Mouse (Mus musculus): Measurements from ENCODE around the gene Cldn18.

The Cldn18 gene

GRCm38 (mm10) chr9:99717134-99717533 lies at the start of gene Cldn18:
Gene Cldn18 (minus strand): TSS chr9:99717267.
- in situ Hi-C loops (cut with MseI, MboI): no loop called here

GRCm38 (mm10) chr9:99763530-99763929 lies 46.5 kb upstream of the Cldn18 start:
- in situ Hi-C loops (cut with MseI, MboI): no loop called here

DNA sequence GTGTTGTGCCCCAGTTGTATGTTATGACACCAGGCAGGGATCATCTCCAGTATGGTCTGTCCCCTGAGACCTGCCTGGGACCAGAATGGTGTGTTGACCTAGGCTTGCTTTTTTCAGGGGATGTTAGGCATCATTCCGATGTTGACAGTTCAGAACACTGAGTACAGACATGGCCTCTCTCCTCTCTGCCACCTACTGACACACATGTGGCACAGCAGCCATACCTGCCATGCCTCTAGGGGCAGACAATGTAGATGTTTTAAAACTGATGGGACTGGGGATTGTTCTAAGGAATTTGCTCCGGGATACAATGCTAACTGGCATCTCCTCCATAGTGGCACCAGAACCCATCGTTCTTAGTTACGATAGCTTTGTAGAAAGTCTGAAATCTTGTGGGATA lies 33.2 kb upstream of the Cldn18 start:
- in situ Hi-C loops (cut with MseI, MboI): no loop called here

DNA sequence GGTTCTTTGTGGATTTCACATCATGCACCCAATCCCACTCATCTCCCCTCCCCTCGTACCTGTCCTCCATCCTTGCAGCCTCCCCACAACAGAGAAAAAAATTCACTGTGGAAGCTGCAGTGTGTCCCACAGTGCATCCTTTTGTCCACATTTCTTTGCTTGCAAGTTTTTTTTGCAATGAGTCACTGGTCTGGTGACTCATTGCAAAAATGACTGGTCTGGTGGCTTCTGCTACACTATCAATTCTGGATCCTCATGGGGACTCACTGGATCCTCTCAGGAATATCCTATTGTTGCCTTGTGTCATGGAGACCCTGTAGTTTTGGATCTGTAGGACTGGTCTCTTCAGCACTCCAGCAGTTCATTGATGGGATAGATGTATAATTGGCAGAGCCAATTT lies 31.2 kb upstream of the Cldn18 start:
- in situ Hi-C loops (cut with MseI, MboI): no loop called here

DNA sequence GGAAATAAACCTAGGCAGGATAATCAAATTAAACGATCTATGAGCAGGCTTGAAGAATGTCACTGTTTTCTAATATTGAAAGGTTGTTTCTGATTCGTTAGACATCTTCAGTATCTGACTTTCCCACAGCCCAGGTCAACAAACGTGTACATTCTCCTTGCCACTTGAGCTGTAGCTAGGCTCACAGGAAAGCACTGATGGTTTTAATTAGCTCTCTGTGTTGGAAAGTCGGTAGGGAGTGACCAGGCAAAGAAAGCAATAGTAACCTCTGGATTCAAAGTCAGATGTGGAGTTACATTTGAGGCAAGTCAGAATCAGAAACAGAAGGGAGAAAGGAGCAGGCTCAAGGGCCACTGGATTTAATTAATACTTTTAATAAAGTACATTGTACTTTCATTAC lies 30.7 kb upstream of the Cldn18 start:
- in situ Hi-C loops (cut with MseI, MboI): no loop called here

DNA sequence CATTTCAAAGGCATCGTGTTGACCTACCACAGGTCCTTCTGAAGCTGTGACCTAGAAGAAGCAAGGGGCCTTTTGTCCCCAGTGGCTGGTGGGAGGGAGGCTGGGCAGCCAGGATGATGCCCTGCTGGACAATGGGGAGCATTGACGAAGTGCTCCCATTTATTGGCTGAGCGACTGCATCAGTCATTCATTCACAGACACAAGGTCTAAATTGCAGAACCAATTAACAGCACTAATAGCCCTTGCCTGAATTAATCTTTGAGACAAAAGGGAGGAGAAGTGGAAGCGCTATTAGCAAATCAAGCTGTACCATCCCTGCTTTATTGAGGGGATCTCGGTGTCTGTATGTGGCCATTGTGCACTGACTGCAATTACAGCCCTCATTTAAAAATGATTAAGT lies 27.5 kb upstream of the Cldn18 start:
- in situ Hi-C loops (cut with MseI, MboI): no loop called here

DNA sequence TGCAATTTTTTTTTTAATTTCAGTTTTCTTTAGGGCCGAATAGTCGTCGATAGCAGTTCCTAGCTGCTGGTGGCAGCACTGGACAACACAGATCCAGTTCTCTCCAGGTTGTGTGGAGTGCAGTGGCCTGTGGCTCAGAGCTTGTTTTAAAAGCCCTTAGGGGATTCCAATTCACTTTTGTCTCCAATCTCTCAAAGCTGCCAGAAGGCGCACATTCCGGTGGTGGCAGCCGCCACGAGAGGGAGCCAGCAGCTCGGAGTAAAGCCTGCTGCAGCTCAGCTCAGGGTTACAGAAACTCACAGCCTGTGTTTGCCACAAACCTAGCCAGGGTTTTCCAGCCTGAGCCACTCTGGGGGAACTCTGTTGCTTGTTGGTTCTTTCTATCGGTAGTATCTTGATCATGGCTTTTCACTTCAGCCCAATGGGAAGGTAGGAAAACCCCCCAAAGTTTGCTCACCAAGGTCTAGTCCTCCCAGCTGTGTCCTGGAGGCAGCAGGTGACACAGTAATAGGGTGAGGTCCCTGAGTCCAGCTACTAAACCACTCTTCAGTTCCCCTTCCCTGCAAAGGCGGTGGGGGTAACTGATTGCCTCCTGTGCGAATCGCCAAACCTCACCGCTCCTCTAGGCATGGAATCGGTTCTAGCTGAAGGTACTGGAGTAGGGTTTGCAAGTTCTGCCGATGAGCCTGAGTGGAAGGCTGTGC lies 13.0 kb upstream of the Cldn18 start:
- in situ Hi-C loops (cut with MseI, MboI): no loop called here

GRCm38 (mm10) chr9:99727819-99728218 lies 10.8 kb upstream of the Cldn18 start:
- in situ Hi-C loops (cut with MseI, MboI): no loop called here

- in situ Hi-C loops (cut with MseI, MboI): no loop called here
These were observed 8.2 kb upstream of the Cldn18 start for GRCm38 (mm10) chr9:99725278-99725677.

- in situ Hi-C loops (cut with MseI, MboI): no loop called here
These were observed 2.9 kb upstream of the Cldn18 start for GRCm38 (mm10) chr9:99720011-99720410.

DNA sequence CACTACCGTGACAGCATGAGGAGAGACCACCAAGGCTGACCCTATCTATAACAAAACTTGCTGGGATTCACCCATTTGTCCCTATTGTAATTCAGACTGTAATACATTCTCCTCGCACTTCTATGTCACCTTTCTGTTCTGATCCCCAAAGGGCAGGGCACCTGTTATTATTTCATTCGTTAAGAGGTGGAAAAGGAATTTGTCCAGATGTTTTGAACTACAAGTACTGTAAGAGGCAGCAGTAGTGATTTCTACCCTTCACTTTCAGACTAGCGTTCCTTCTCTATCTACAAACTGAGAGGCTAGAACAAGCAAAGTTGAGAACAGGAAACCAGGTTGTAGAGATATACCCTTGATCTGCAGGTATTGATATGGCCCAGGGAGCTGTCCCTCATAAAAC lies 6.8 kb downstream of the Cldn18 start:
- in situ Hi-C loops (cut with MseI, MboI): no loop called here

DNA sequence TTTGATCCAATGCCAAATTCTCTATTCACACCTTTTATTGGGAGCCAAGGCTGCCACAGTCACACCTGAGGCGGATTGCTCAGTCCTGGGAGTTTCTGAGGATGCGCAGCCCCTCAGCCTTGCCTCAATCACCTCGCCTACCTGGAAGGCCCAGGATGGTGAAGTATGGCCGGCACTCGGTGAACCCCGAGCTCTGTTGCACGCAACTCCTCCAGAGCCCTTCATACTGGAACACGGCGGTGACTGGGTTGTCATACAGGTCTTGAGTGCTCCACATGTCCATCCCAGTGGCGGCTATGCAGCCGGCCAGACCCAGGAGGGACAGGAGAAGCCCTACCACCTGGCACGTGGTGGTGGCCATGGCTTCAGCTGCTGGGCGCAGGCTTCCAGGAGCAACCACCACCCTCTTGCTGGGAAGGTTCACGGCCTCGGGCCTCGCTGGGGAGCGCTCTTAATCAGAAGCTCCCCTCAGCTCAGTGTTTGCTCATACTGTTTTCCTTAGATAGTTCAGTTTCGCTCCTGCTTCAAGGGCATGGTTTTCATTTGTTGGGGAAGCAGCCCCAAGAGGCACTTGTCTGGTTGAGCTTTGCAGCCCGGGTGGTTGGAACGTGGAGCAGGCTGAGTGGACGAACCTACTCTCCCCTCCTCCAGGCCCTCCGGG lies 7.3 kb downstream of the Cldn18 start:
- in situ Hi-C loops (cut with MseI, MboI): no loop called here

GRCm38 (mm10) chr9:99707425-99708126 lies 9.5 kb downstream of the Cldn18 start:
- in situ Hi-C loops (cut with MseI, MboI): no loop called here

GRCm38 (mm10) chr9:99706264-99706663 lies 10.8 kb downstream of the Cldn18 start:
- in situ Hi-C loops (cut with MseI, MboI): no loop called here

- in situ Hi-C loops (cut with MseI, MboI): no loop called here
These were observed 13.4 kb downstream of the Cldn18 start for GRCm38 (mm10) chr9:99703711-99704110.

DNA sequence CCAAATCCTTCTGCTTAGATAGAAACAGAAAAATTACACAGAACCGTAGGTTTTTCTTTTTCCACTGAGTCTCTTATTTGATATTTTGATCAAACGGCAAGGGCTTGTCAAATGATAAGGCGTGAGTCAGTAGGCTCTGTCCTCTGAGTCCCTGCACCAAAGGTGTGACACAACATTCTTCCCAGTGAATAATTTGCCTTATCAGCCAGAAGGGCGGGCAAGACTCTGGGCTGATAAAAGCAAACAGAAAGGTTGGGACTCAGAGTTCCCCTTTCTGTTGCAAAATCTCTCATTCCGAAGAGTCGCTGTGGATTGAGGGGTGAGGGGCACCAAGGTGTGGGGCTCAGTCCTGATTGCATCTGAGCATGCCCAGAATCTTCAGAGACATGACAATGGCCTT lies 14.9 kb downstream of the Cldn18 start:
- in situ Hi-C loops (cut with MseI, MboI): no loop called here

- in situ Hi-C loops (cut with MseI, MboI): no loop called here
These were observed 15.9 kb downstream of the Cldn18 start for GRCm38 (mm10) chr9:99701187-99701586.

DNA sequence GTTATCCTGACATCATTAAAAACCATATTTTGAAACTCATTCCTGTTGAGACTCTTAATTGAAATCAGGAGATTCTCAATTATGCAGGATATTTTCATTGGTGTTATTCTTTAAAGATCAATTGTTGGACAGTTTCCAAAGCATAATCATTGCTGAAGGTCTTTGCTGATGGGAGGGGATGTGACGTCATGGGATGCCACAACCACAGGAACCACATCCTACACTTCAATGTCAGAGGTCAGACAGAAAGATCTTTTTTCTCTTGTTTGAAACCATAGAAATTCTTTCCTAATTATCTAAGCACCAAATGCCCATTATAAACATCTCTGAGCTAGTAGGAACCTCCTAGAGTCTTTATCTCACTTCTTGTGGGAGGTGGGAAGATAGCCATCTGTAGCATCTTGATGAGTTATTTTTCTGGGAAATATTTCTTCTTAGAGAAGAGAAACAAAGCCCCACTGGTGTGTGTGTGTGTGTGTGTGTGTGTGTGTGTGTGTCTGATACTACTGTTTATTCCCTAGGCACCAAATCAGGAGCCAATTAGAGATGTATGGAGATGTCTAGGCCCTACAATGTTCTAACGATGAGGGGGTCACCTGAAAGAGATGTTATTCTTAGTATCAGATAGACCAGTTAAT lies 17.2 kb downstream of the Cldn18 start:
- in situ Hi-C loops (cut with MseI, MboI): no loop called here

- in situ Hi-C loops (cut with MseI, MboI): no loop called here
These were observed 22.1 kb downstream of the Cldn18 start for GRCm38 (mm10) chr9:99694961-99695360.

DNA sequence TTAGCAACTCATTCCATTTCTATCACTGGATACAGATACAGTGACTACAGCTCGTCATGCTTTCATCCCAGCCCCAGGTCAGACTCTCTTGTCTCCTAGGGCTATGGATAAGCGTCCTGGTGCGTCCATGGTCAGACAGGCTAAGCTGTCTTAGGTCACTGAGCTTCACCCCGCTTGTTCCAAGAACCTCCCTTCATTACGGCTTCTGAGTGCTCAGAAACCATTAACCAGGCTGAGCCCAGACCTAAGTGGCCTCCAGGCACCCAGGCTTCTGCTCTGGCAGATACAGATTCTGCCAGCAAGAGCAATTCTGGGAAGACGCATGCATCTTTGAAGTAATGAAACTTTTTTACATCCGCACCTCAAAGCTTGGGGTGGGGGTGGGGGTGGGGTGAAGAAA lies 26.7 kb downstream of the Cldn18 start:
- in situ Hi-C loops (cut with MseI, MboI): no loop called here

GRCm38 (mm10) chr9:99689796-99690195 lies 27.3 kb downstream of the Cldn18 start:
- in situ Hi-C loops (cut with MseI, MboI): no loop called here

DNA sequence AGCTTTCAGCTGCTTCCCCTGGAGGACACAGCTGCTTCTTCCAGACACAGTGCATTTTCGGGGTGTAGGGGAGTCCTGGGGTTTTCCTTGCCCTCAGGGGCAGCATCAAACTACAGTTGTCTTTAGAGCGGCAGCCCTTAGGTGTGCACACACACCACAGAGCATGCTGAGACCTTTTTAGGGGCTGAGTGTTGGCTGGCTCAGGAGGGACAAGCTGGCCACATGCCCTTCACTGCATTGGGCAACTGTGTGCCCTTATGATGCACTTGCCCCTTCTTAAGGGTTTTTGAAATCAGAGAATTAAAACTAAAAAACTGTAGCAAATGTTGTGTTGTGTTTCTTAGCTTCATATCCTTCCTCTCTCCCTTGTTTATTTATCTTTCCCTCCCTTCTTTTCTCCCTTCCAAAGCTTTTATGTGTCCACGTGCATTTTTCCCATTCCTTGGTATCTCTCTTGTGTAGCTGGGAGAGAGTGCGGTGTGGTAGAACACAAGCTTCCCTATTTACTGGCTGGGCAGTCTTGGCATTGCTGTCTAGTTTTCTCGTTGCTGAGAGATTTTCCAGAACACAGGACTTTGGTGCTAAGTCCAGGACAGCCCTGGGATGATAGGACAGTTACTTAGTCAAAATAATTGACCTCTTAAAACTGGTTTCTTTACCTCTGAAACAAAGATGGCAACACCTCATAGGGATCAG lies 31.4 kb downstream of the Cldn18 start:
- in situ Hi-C loops (cut with MseI, MboI): no loop called here

Data from mouse trophoblast stem cell (cell line).